Mouse (Mus musculus) lung, postnatal 0 days (tissue): ENCODE data around the gene Ints6l.

ENCODE experiments used
- CTCF ChIP-seq: IDR thresholded peaks from 2 replicates; pipeline ENCODE4 v1.5.1; 2016; ENCODE audit warnings: antibody characterized with exemption, mild to moderate bottlenecking
- EP300 ChIP-seq: IDR thresholded peaks from 2 replicates; pipeline ENCODE4 v1.6.1; 2016; ENCODE audit warnings: antibody characterized with exemption, mild to moderate bottlenecking, control low read depth

DNA sequence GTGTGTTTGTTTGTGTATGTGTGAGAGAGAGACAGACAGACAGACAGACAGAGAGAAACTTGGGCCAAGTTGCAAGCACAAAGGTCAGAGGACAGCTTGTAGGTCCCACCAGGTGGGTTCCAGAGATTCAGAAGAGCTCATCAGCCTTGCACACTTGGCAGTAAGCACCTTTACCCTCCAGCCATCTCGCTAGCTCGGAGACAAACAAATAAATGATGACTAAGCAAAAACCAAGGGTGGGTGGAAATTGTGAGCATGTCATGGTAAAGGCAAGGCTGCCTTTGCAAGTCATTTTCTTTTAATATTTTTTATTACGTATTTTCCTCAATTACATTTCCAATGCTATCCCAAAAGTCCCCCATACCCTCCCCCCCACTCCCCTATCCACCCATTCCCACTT is 98.9 kb downstream of the Ints6l start:
- TF ChIP-seq CTCF (no peak), EP300 (no peak)
